Comparison of ENCODE assay signal across 8 mouse cellular contexts in genomic region chr13:95961191-95961791, GRCm38 (mm10).
DNase-seq lines count a peak whose midpoint lies in the region; ATAC-seq lines count a peak whose summit lies in the region.

No protein-coding gene starts in this region.

- peaks cover 9% of the 10 kb centered on the region; the same call in 1 of the 2 replicates for H3K4me1 ChIP-seq in forebrain, embryonic 11.5 days (replicated peaks; ENCODE audit: control insufficient read depth, insufficient read depth, low read length)

- H3K27ac ChIP-seq in forebrain, embryonic 11.5 days (ENCODE audit: low read depth, low read length) = no peak overlapping the region

- no peaks in the 10 kb centered on the region for H3K36me3 ChIP-seq in forebrain, embryonic 11.5 days (ENCODE audit: control insufficient read depth, insufficient read depth, low read length)

- peak overlapping the region; percentile 13 for H3K9ac ChIP-seq in forebrain, embryonic 11.5 days (ENCODE audit: low read length)

- H3K27me3 ChIP-seq in forebrain, embryonic 11.5 days (ENCODE audit: control insufficient read depth, insufficient read depth, low read length) = no peaks in the 10 kb centered on the region

- peak; percentile 13 for DNase-seq in adrenal gland, postnatal 14 days
- DNase-seq in forebrain, embryonic 11.5 days (ENCODE audit: low spot score) = peak; percentile 68
- DNase-seq in heart, postnatal 4 days = peak; percentile 27
- peak; percentile 52 for DNase-seq in left cerebral cortex, adult 11 months (ENCODE audit: low spot score)
- peak; percentile 40 for DNase-seq in right cerebral cortex, postnatal 14 days
- DNase-seq in spleen, adult 18-20 months = no peak

- H3K4me3 ChIP-seq in forebrain, embryonic 11.5 days (ENCODE audit: low read depth, low read length) = peak overlapping the region; percentile 26

- H3K4me2 ChIP-seq in forebrain, embryonic 11.5 days (ENCODE audit: low read depth, low read length, severe bottlenecking) = peak overlapping the region; percentile 66

- WGBS in forebrain, embryonic 11.5 days = 11% methylated on average over 29 of the region's 29 CpGs

- ATAC-seq in CD4-positive, CD25-positive, alpha-beta regulatory T cell, adult 4 months = peak; percentile 25
- ATAC-seq in forebrain, embryonic 11.5 days (replicated peaks; ENCODE audit: low FRiP score) = peak; percentile 49
- ATAC-seq in megakaryocyte, adult 5-6 weeks (ENCODE audit: poor library complexity, severe bottlenecking) = peak; percentile 22

- no peaks in the 10 kb centered on the region for H3K9me3 ChIP-seq in forebrain, embryonic 11.5 days (ENCODE audit: control insufficient read depth, low read length)

Comparison
In these comparisons a context has a peak if more than half of its experiments do, and no peak if none do; other contexts are left out.
1. DNase-seq: peak in adrenal gland, postnatal 14 days (single experiment), forebrain, embryonic 11.5 days (single experiment), heart, postnatal 4 days (single experiment), left cerebral cortex, adult 11 months (single experiment) and right cerebral cortex, postnatal 14 days (single experiment); none in spleen, adult 18-20 months (0 of 2).
2. Peak in every context shown above with its lines, with median percentiles within 50 percentile points of each other: ATAC-seq.